Mouse (Mus musculus) R1 (cell line): Measurements from ENCODE around the gene Mthfsl.
A peak's percentile ranks its signal among the peaks of the same experiment; 100 is the strongest.
"Not testable (repeated sequence)": the region's sequence is repeated elsewhere in the genome, so short reads cannot be mapped to it uniquely, and the experiment has no call there.

Source experiments
- DNase-seq: peaks from one replicate; pipeline ENCODE4 v3.0.0-alpha.2; 2018; ENCODE audit warnings: low read depth, low spot score

Gene Mthfsl

GRCm38 (mm10) chr9:88719989-88720537, at the start of gene Mthfsl:
TSS of gene Mthfsl (minus strand) at chr9:88720296.
- DNase-seq = peak; percentile 44

GRCm38 (mm10) chr9:88769470-88769869, 49.4 kb upstream of the Mthfsl start:
- DNase-seq = not testable (repeated sequence)

GRCm38 (mm10) chr9:88746687-88747086, 26.6 kb upstream of the Mthfsl start:
- DNase-seq = not testable (repeated sequence)

- DNase-seq = not testable (repeated sequence)
Observed at GRCm38 (mm10) chr9:88746046-88746445, 25.9 kb upstream of the Mthfsl start.

- not testable (repeated sequence) for DNase-seq
Observed at GRCm38 (mm10) chr9:88735289-88735688, 15.2 kb upstream of the Mthfsl start.

- DNase-seq = not testable (repeated sequence)
Observed at GRCm38 (mm10) chr9:88733182-88733581, 13.1 kb upstream of the Mthfsl start.

GRCm38 (mm10) chr9:88732334-88732733, 12.2 kb upstream of the Mthfsl start:
- DNase-seq = not testable (repeated sequence)

- not testable (repeated sequence) for DNase-seq
Observed at GRCm38 (mm10) chr9:88731728-88732127, 11.6 kb upstream of the Mthfsl start, which contains the start of gene Bcl2a1d. TSS of gene Bcl2a1d (minus strand) at chr9:88731914.

GRCm38 (mm10) chr9:88728311-88728710, 8.2 kb upstream of the Mthfsl start:
- DNase-seq = not testable (repeated sequence)

- DNase-seq = not testable (repeated sequence)
Observed at GRCm38 (mm10) chr9:88721628-88722027, 1.5 kb upstream of the Mthfsl start.

- peak; percentile 51 for DNase-seq
Observed at GRCm38 (mm10) chr9:88719073-88719921, 799 bp downstream of the Mthfsl start.

GRCm38 (mm10) chr9:88718593-88718992, 1.5 kb downstream of the Mthfsl start:
- DNase-seq = not testable (repeated sequence)

- not testable (repeated sequence) for DNase-seq
Observed at GRCm38 (mm10) chr9:88718140-88718539, 2.0 kb downstream of the Mthfsl start.

GRCm38 (mm10) chr9:88714515-88714914, 5.6 kb downstream of the Mthfsl start:
- DNase-seq = not testable (repeated sequence)

- DNase-seq = not testable (repeated sequence)
Observed at GRCm38 (mm10) chr9:88712164-88712749, 7.8 kb downstream of the Mthfsl start.

- not testable (repeated sequence) for DNase-seq
Observed at GRCm38 (mm10) chr9:88710910-88711438, 9.1 kb downstream of the Mthfsl start.

GRCm38 (mm10) chr9:88710439-88710838, 9.7 kb downstream of the Mthfsl start:
- not testable (repeated sequence) for DNase-seq

GRCm38 (mm10) chr9:88709794-88710193, 10.3 kb downstream of the Mthfsl start:
- not testable (repeated sequence) for DNase-seq

- no peak for DNase-seq
Observed at GRCm38 (mm10) chr9:88709304-88709703, 10.8 kb downstream of the Mthfsl start.

- DNase-seq = no peak
Observed at GRCm38 (mm10) chr9:88706700-88707099, 13.4 kb downstream of the Mthfsl start.

GRCm38 (mm10) chr9:88705157-88705556, 14.9 kb downstream of the Mthfsl start:
- DNase-seq = peak; percentile 23

- DNase-seq = not testable (repeated sequence)
Observed at GRCm38 (mm10) chr9:88698746-88699145, 21.4 kb downstream of the Mthfsl start.
